Mouse (Mus musculus): ENCODE results near the gene Hey2.

Gene Hey2

DNA sequence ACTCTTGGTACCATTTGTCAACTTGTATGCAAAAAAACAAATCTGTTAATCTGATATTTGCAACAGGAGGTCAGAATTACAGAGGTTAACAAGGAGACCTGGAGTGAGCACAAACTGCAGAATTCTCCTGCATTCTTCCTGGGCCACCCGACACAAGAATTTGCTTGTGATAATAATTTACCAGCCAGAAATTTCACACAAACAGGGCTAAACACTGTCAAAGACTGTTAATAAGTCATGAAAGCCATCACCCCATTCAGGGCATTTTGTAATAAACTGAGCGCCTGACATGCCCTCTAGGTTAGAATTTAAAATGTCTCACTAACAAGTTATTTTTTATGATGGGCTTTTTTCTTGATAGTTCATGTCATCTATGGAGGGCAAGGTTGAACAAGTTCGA lies 51.6 kb downstream of the Hey2 start:
- no peak for DNase-seq (ENCODE audit: low spot score in 2 of 2)

DNA sequence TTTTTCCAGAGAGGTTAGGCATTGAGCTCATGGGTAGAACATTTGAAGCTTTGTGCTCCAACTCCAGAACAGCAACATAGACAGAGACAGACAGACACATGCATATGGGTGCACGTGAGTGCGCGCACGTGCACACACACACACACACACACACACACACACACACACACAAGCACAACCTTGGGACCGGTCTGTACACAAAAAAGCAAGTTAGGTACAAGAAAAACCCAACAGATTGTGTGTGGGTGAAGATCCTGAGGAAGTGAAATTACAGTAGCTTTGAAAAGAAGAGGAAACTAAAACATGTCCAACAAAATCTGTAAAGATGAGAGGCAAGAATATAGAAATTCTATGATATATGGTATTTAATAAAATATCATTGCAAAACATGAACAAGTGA lies 53.1 kb downstream of the Hey2 start:
- no peak for DNase-seq (ENCODE audit: low spot score in 2 of 2)

DNA sequence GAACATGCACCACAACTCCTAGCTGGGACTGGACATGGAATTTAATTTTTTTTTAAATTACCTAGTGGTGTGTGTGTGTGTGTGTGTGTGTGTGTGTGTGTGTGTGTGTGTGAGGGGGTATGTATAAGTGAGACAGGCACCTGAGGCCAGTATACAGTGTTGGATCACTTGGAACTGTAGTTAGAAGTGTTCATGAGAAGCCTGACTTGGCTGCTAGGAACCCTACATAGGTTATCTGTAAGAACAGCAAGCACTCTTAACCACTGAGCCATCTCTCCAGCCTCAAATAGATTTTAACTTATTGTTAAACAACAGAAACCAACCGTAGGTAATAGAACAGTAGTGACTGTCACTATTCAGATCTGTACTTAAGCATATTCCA lies 54.3 kb downstream of the Hey2 start:
- DNase-seq (ENCODE audit: low spot score in 2 of 2): no peak

DNA sequence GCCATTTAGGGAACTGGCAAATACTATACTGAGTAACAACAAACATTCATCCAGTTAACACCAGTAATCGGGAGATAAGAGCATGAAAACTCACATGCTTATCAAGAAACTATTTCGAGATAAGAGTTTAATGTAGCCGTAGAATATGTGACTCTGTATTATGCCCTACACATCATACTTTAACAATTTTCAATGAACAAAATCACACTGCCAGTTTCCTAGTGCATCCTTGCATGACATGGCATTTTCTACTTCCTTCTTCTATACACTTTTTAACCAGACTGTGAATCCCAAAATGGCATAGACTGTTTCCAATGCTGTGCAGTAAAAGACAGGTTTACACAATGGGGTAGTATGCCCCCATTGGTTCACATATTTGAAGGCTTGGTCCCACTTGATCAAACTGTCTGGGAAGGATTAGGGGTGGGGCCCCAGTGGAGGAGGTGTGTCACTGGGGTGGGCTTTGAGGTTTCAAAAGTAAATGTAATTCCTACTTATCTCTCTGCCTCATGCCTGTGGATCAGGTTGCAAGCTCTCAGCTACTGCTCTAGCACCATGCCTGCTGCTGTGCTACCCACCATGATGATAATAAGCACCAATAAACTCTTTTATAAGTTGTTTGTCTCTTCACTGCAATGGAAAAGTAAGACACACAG lies 54.8 kb downstream of the Hey2 start:
- no peak for DNase-seq (ENCODE audit: low spot score in 2 of 2)

DNA sequence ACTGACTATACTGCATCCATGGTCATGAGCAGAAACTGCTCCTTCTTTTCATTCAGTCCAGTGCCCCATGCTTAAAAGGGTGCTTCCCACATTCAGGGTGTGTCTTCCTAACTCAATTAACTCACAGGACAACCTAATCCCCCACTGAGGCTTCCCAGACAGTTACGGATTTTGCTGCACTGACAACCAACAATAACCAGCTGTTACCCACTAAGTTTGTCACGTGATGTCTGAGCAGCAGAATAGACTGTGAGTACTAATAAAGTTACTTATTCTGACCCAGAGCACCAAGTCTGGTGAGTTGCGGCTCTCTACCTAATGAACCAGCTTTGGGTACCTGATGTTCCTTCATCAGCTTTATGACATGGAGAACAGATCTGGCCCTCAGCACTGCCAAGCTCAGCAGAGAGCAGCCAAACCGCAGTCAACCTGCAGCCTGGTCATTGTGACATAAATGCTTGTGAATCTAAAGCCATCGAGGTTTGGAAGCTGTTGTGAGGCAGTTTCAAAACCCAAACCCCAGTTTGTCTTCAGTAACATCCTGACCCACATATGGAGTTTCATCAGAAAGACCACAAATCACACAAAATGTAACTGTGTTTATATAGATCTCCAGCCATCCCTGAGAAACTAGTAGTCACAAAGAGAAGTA lies 56.4 kb downstream of the Hey2 start:
- DNase-seq (ENCODE audit: low spot score in 2 of 2): no peak

All from heart, adult 9 months (tissue).